Mouse (Mus musculus) heart, adult 8-10 months (tissue): ENCODE measurements around the gene Sco1. TPM values are rescaled to one million over a fixed set of nuclear protein-coding genes. Genes with fewer than 3 reads are reported as not detected.
"Not testable (repeated sequence)": the region's sequence is repeated elsewhere in the genome, so short reads cannot be mapped to it uniquely, and the experiment has no call there.

Experiments
- DNase-seq: peaks from one replicate; pipeline ENCODE4 v3.0.0; 2022; ENCODE audit warnings: low spot score
- total RNA-seq, 4 experiments: library from RNA; stranded (reverse); gene quantifications; 2 replicates each; pipeline ENCODE4 v1.2.4; 2022

Gene Sco1
- total RNA-seq = 10 to 100 TPM; 20.7 to 25.9 (median 23.3) TPM

GRCm38 (mm10) chr11:67052321-67052952 lies at the start of gene Sco1, which contains the start of gene Adprm:
TSS of gene Sco1 (plus strand) at chr11:67052670.
TSS of gene Adprm (minus strand) at chr11:67052594.
- peak; percentile 92 for DNase-seq

GRCm38 (mm10) chr11:67002911-67003310 lies 49.6 kb upstream of the Sco1 start:
- no peak for DNase-seq

GRCm38 (mm10) chr11:67007961-67008360 lies 44.5 kb upstream of the Sco1 start:
- DNase-seq = no peak

GRCm38 (mm10) chr11:67008528-67008927 lies 43.9 kb upstream of the Sco1 start:
- no peak for DNase-seq

- DNase-seq = no peak
Observed at GRCm38 (mm10) chr11:67010430-67010829, 42.0 kb upstream of the Sco1 start.

- no peak for DNase-seq
Observed at GRCm38 (mm10) chr11:67011635-67012034, 40.8 kb upstream of the Sco1 start.

GRCm38 (mm10) chr11:67017801-67018591 lies 34.5 kb upstream of the Sco1 start:
- DNase-seq = no peak

GRCm38 (mm10) chr11:67019711-67020475 lies 32.6 kb upstream of the Sco1 start:
- DNase-seq = no peak

GRCm38 (mm10) chr11:67020948-67021347 lies 31.5 kb upstream of the Sco1 start:
- peak; percentile 59 for DNase-seq

- no peak for DNase-seq
Observed at GRCm38 (mm10) chr11:67022354-67023115, 29.9 kb upstream of the Sco1 start.

GRCm38 (mm10) chr11:67023191-67023590 lies 29.3 kb upstream of the Sco1 start:
- DNase-seq = not testable (repeated sequence)

- DNase-seq = no peak
Observed at GRCm38 (mm10) chr11:67023802-67024340, 28.6 kb upstream of the Sco1 start.

- peak; percentile 89 for DNase-seq
Observed at GRCm38 (mm10) chr11:67024867-67025477, 27.5 kb upstream of the Sco1 start, which contains the start of gene Tmem220. TSS of gene Tmem220 (plus strand) at chr11:67025154.

- DNase-seq = no peak
Observed at GRCm38 (mm10) chr11:67030904-67031602, 21.4 kb upstream of the Sco1 start.

GRCm38 (mm10) chr11:67031603-67031915 lies 20.9 kb upstream of the Sco1 start:
- DNase-seq = no peak

GRCm38 (mm10) chr11:67034775-67035485 lies 17.5 kb upstream of the Sco1 start:
- no peak for DNase-seq

GRCm38 (mm10) chr11:67036229-67036628 lies 16.2 kb upstream of the Sco1 start:
- no peak for DNase-seq

- no peak for DNase-seq
Observed at GRCm38 (mm10) chr11:67036892-67037291, 15.6 kb upstream of the Sco1 start.

GRCm38 (mm10) chr11:67039799-67040198 lies 12.7 kb upstream of the Sco1 start:
- no peak for DNase-seq

- no peak for DNase-seq
Observed at GRCm38 (mm10) chr11:67040483-67040882, 12.0 kb upstream of the Sco1 start.
